Mouse (Mus musculus) kidney, embryonic 16.5 days (tissue): ENCODE measurements around the gene Gjd3. TPM values are rescaled to one million over a fixed set of nuclear protein-coding genes. Genes with fewer than 3 reads are reported as not detected.
A peak's percentile ranks its signal among the peaks of the same experiment; 100 is the strongest.

Experiments used
- ATAC-seq: fragments of 200-750 bp; cut with Nextera tagmentation; 2 replicates; pipeline ENCODE4 v1.8.0; 2017; ENCODE audit warnings: moderate TSS enrichment; ENCODE audit not compliant: low FRiP score, low TSS enrichment
- H3K27ac ChIP-seq: fragments of 300-500 bp; sonication (generic); 2 replicates; pipeline ENCODE4 v1.5.1; 2014; ENCODE audit warnings: low read length
- H3K27me3 ChIP-seq: fragments of 300-500 bp; sonication (generic); 2 replicates; pipeline ENCODE4 v1.6.1; 2014; ENCODE audit warnings: low read length, control low read depth, mixed read lengths; ENCODE audit not compliant: insufficient read depth
- H3K36me3 ChIP-seq: fragments of 300-500 bp; sonication (generic); 2 replicates; pipeline ENCODE4 v1.6.1; 2014; ENCODE audit warnings: low read length, control low read depth, mixed read lengths; ENCODE audit not compliant: insufficient read depth
- H3K4me1 ChIP-seq: fragments of 300-500 bp; sonication (generic); 2 replicates; pipeline ENCODE4 v1.6.1; 2014; ENCODE audit warnings: low read length, control low read depth, mixed read lengths; ENCODE audit not compliant: insufficient read depth
- H3K4me2 ChIP-seq: fragments of 300-500 bp; sonication (generic); replicated peaks from 2 replicates; pipeline ENCODE4 v1.6.1; 2014; ENCODE audit warnings: low read depth, low read length
- H3K4me3 ChIP-seq: fragments of 300-500 bp; sonication (generic); 2 replicates; pipeline ENCODE4 v1.5.1; 2014; ENCODE audit warnings: mild to moderate bottlenecking, low read length
- H3K9ac ChIP-seq: fragments of 300-500 bp; sonication (generic); replicated peaks from 2 replicates; pipeline ENCODE4 v1.6.1; 2014; ENCODE audit warnings: low read length
- H3K9me3 ChIP-seq: fragments of 300-500 bp; sonication (generic); 2 replicates; pipeline ENCODE4 v1.6.1; 2016; ENCODE audit warnings: low read length, control low read depth
- WGBS: fragments of 180-500 bp; shearing (Covaris S2); extraction: QIAGEN DNeasy Blood & Tissue Kit; methylation state at CpG from one replicate; pipeline ENCODE4 v1.1.7; 2014; 5-methylcytosine and 5-hydroxymethylcytosine counted together
- polyA plus RNA-seq: library from polyadenylated mRNA; unstranded; fragments of >200 nt; fragmentation: Nextera tagmentation; extraction: Ambion mirVana; gene quantifications from 2 replicates; pipeline ENCODE4 v1.2.1, GENCODE M21; 2015

Gjd3 gene
- polyA plus RNA-seq, 1 experiment from 2014 or later: 0.59 TPM

- H3K27me3 ChIP-seq: no peaks in the 10 kb centered on the region
- H3K36me3 ChIP-seq: peaks cover 14% of the 10 kb centered on the region; the same call in 1 of the 2 replicates
- no peaks in the 10 kb centered on the region for H3K9me3 ChIP-seq
- H3K4me1 ChIP-seq: peaks cover 71% of the 10 kb centered on the region
- H3K4me2 ChIP-seq: no peak overlapping the region
- 87% methylated on average over 9 of the region's 9 CpGs for WGBS
- no peak overlapping the region for H3K9ac ChIP-seq
- H3K27ac ChIP-seq: peak overlapping the region; percentile 94
- no peak overlapping the region for H3K4me3 ChIP-seq
- no peak for ATAC-seq
These were observed 32.3 kb downstream of the Gjd3 start for GRCm38 (mm10) chr11:98950484-98950883.

- no peaks in the 10 kb centered on the region for H3K27me3 ChIP-seq
- no peak overlapping the region for H3K9ac ChIP-seq
- 92% methylated on average over 7 of the region's 7 CpGs for WGBS
- ATAC-seq: no peak
- H3K4me3 ChIP-seq: no peak overlapping the region
- peaks cover 71% of the 10 kb centered on the region for H3K4me1 ChIP-seq
- H3K4me2 ChIP-seq: no peak overlapping the region
- H3K27ac ChIP-seq: no peak overlapping the region; the same call in 1 of the 2 replicates
- H3K36me3 ChIP-seq: peaks cover 14% of the 10 kb centered on the region; the same call in 1 of the 2 replicates
- H3K9me3 ChIP-seq: no peaks in the 10 kb centered on the region
These were observed 32.8 kb downstream of the Gjd3 start for GRCm38 (mm10) chr11:98949958-98950460.

- H3K4me2 ChIP-seq: no peak overlapping the region
- H3K9ac ChIP-seq: no peak overlapping the region; the same call in 1 of the 2 replicates
- H3K4me3 ChIP-seq: no peak overlapping the region
- H3K36me3 ChIP-seq: peaks cover 14% of the 10 kb centered on the region; the same call in 1 of the 2 replicates
- 77% methylated on average over 12 of the region's 12 CpGs for WGBS
- H3K27me3 ChIP-seq: no peaks in the 10 kb centered on the region
- no peak overlapping the region for H3K27ac ChIP-seq
- peaks cover 71% of the 10 kb centered on the region for H3K4me1 ChIP-seq
- no peak for ATAC-seq
- H3K9me3 ChIP-seq: no peaks in the 10 kb centered on the region
These were observed 33.4 kb downstream of the Gjd3 start for GRCm38 (mm10) chr11:98949242-98949957.

- 65% methylated on average over 18 of the region's 18 CpGs for WGBS
- Histone ChIP-seq H3K27me3 (no peaks in the 10 kb centered on the region), H3K4me3 (no peak overlapping the region)
These were observed 34.7 kb downstream of the Gjd3 start for GRCm38 (mm10) chr11:98947969-98948569.

GRCm38 (mm10) chr11:98945605-98945977 lies 37.2 kb downstream of the Gjd3 start:
- H3K4me3 ChIP-seq: no peak overlapping the region
- H3K27me3 ChIP-seq: no peaks in the 10 kb centered on the region
- no peak for ATAC-seq
- H3K36me3 ChIP-seq: peaks cover 6% of the 10 kb centered on the region; the same call in 1 of the 2 replicates
- H3K9ac ChIP-seq: 0 out of 2 replicates have a peak overlapping the region, but pooled peaks have one; percentile 4
- H3K4me1 ChIP-seq: peaks cover 77% of the 10 kb centered on the region
- 0 out of 2 replicates have a peak overlapping the region, but pooled peaks have one; percentile 23 for H3K27ac ChIP-seq
- H3K4me2 ChIP-seq: no peak overlapping the region
- no peaks in the 10 kb centered on the region for H3K9me3 ChIP-seq
- 68% methylated on average over 3 of the region's 3 CpGs for WGBS

More at GRCm38 (mm10) chr11:98947969-98948569, 34.7 kb downstream of the Gjd3 start:
- Histone ChIP-seq H3K36me3 (peaks cover 14% of the 10 kb centered on the region; the same call in 1 of the 2 replicates), H3K9ac (no peak overlapping the region), H3K4me1 (peaks cover 71% of the 10 kb centered on the region), H3K9me3 (no peaks in the 10 kb centered on the region), H3K4me2 (no peak overlapping the region), H3K27ac (no peak overlapping the region)
- ATAC-seq: no peak

- Histone ChIP-seq H3K9me3 (no peaks in the 10 kb centered on the region), H3K4me1 (peaks cover 77% of the 10 kb centered on the region), H3K27me3 (no peaks in the 10 kb centered on the region), H3K4me2 (no peak overlapping the region), H3K36me3 (0 out of 2 replicates have a peak, but pooled peaks cover under 1% of the 10 kb centered on the region), H3K9ac (peak overlapping the region; percentile 47; the same call in 1 of the 2 replicates), H3K4me3 (no peak overlapping the region), H3K27ac (peak overlapping the region; percentile 98; the same call in 1 of the 2 replicates)
- WGBS: 42% methylated on average over 11 of the region's 11 CpGs
- no peak for ATAC-seq
These were observed 37.8 kb downstream of the Gjd3 start for GRCm38 (mm10) chr11:98944897-98945604.

- Histone ChIP-seq H3K4me3 (no peak overlapping the region), H3K36me3 (no peaks in the 10 kb centered on the region), H3K27ac (peak overlapping the region; percentile 98), H3K4me1 (peaks cover 80% of the 10 kb centered on the region), H3K4me2 (peak overlapping the region; percentile 92), H3K9ac (peak overlapping the region; percentile 47), H3K27me3 (no peaks in the 10 kb centered on the region), H3K9me3 (no peaks in the 10 kb centered on the region)
- ATAC-seq: no peak
- WGBS: 33% methylated on average over 14 of the region's 14 CpGs
These were observed 38.9 kb downstream of the Gjd3 start for GRCm38 (mm10) chr11:98943741-98944461.

GRCm38 (mm10) chr11:98942923-98943641 lies 39.7 kb downstream of the Gjd3 start:
- peaks cover 87% of the 10 kb centered on the region for H3K4me1 ChIP-seq
- peak overlapping the region; percentile 98 for H3K27ac ChIP-seq
- H3K4me3 ChIP-seq: no peak overlapping the region
- H3K9ac ChIP-seq: peak overlapping the region; percentile 70
- no peaks in the 10 kb centered on the region for H3K36me3 ChIP-seq
- no peaks in the 10 kb centered on the region for H3K9me3 ChIP-seq
- peak overlapping the region; percentile 92 for H3K4me2 ChIP-seq
- WGBS: 66% methylated on average over 8 of the region's 8 CpGs
- no peaks in the 10 kb centered on the region for H3K27me3 ChIP-seq
- ATAC-seq: peak; percentile 33
